Mouse (Mus musculus): Measurements from ENCODE around the gene Zfp760.
"Not testable (repeated sequence)": the region's sequence is repeated elsewhere in the genome, so short reads cannot be mapped to it uniquely, and the experiment has no call there.

Zfp760 gene

GRCm38 (mm10) chr17:21707343-21707996, at the start of gene Zfp760:
Zfp760 (plus strand) TSS chr17:21707741.
- in situ Hi-C loops (cut with MboI; ENCODE audit: low pct_unique_long_range_greater_than_20kb in 1 of 2, low sequenced_read_pairs in 2 of 2, unreplicated experiment in 1 of 2), result no loop called here

- in situ Hi-C loops (cut with MboI; ENCODE audit: low pct_unique_long_range_greater_than_20kb in 1 of 2, low sequenced_read_pairs in 2 of 2, unreplicated experiment in 1 of 2), result not testable (repeated sequence)
Observed at GRCm38 (mm10) chr17:21678826-21679225, 28.7 kb upstream of the Zfp760 start.

GRCm38 (mm10) chr17:21679273-21680018, 28.1 kb upstream of the Zfp760 start:
- in situ Hi-C loops (cut with MboI; ENCODE audit: low pct_unique_long_range_greater_than_20kb in 1 of 2, low sequenced_read_pairs in 2 of 2, unreplicated experiment in 1 of 2), result no loop called here

- in situ Hi-C loops (cut with MboI; ENCODE audit: low pct_unique_long_range_greater_than_20kb in 1 of 2, low sequenced_read_pairs in 2 of 2, unreplicated experiment in 1 of 2), result not testable (repeated sequence)
Observed at GRCm38 (mm10) chr17:21680019-21680376, 27.5 kb upstream of the Zfp760 start.

GRCm38 (mm10) chr17:21691560-21691959, 16.0 kb upstream of the Zfp760 start, which contains the start of gene Gm10226:
Gm10226 (plus strand) TSS chr17:21691860.
- in situ Hi-C loops (cut with MboI; ENCODE audit: low pct_unique_long_range_greater_than_20kb in 1 of 2, low sequenced_read_pairs in 2 of 2, unreplicated experiment in 1 of 2), result no loop called here

- in situ Hi-C loops (cut with MboI; ENCODE audit: low pct_unique_long_range_greater_than_20kb in 1 of 2, low sequenced_read_pairs in 2 of 2, unreplicated experiment in 1 of 2), result no loop called here
Observed at GRCm38 (mm10) chr17:21693342-21693741, 14.2 kb upstream of the Zfp760 start.

GRCm38 (mm10) chr17:21696073-21696472, 11.5 kb upstream of the Zfp760 start:
- in situ Hi-C loops (cut with MboI; ENCODE audit: low pct_unique_long_range_greater_than_20kb in 1 of 2, low sequenced_read_pairs in 2 of 2, unreplicated experiment in 1 of 2), result no loop called here

- in situ Hi-C loops (cut with MboI; ENCODE audit: low pct_unique_long_range_greater_than_20kb in 1 of 2, low sequenced_read_pairs in 2 of 2, unreplicated experiment in 1 of 2), result no loop called here
Observed at GRCm38 (mm10) chr17:21702281-21703240, 5.0 kb upstream of the Zfp760 start.

- in situ Hi-C loops (cut with MboI; ENCODE audit: low pct_unique_long_range_greater_than_20kb in 1 of 2, low sequenced_read_pairs in 2 of 2, unreplicated experiment in 1 of 2), result no loop called here
Observed at GRCm38 (mm10) chr17:21703414-21703813, 4.1 kb upstream of the Zfp760 start.

- in situ Hi-C loops (cut with MboI; ENCODE audit: low pct_unique_long_range_greater_than_20kb in 1 of 2, low sequenced_read_pairs in 2 of 2, unreplicated experiment in 1 of 2), result no loop called here
Observed at GRCm38 (mm10) chr17:21708401-21708800, 860 bp downstream of the Zfp760 start.

GRCm38 (mm10) chr17:21730495-21730894, 23.0 kb downstream of the Zfp760 start, which contains the start of gene Zfp229:
Zfp229 (plus strand) TSS chr17:21730795.
- in situ Hi-C loops (cut with MboI; ENCODE audit: low pct_unique_long_range_greater_than_20kb in 1 of 2, low sequenced_read_pairs in 2 of 2, unreplicated experiment in 1 of 2), result loop anchor here in 1 of 2 experiments (25.0 kb wide), 1 partner anchor 768 kb away; no protein-coding TSS in a partner anchor

GRCm38 (mm10) chr17:21733049-21733448, 25.5 kb downstream of the Zfp760 start:
- in situ Hi-C loops (cut with MboI; ENCODE audit: low pct_unique_long_range_greater_than_20kb in 1 of 2, low sequenced_read_pairs in 2 of 2, unreplicated experiment in 1 of 2), result loop anchor here in 1 of 2 experiments (25.0 kb wide), 1 partner anchor 771 kb away; no protein-coding TSS in a partner anchor

- in situ Hi-C loops (cut with MboI; ENCODE audit: low pct_unique_long_range_greater_than_20kb in 1 of 2, low sequenced_read_pairs in 2 of 2, unreplicated experiment in 1 of 2), result loop anchor here in 1 of 2 experiments (25.0 kb wide), 1 partner anchor 771 kb away; no protein-coding TSS in a partner anchor
Observed at GRCm38 (mm10) chr17:21733529-21734031, 26.0 kb downstream of the Zfp760 start.

GRCm38 (mm10) chr17:21752791-21753190, 45.2 kb downstream of the Zfp760 start:
- in situ Hi-C loops (cut with MboI; ENCODE audit: low pct_unique_long_range_greater_than_20kb in 1 of 2, low sequenced_read_pairs in 2 of 2, unreplicated experiment in 1 of 2), result no loop called here

- in situ Hi-C loops (cut with MboI; ENCODE audit: low pct_unique_long_range_greater_than_20kb in 1 of 2, low sequenced_read_pairs in 2 of 2, unreplicated experiment in 1 of 2), result no loop called here
Observed at GRCm38 (mm10) chr17:21753342-21754208, 46.0 kb downstream of the Zfp760 start.

- in situ Hi-C loops (cut with MboI; ENCODE audit: low pct_unique_long_range_greater_than_20kb in 1 of 2, low sequenced_read_pairs in 2 of 2, unreplicated experiment in 1 of 2), result no loop called here
Observed at GRCm38 (mm10) chr17:21770336-21770735, 62.8 kb downstream of the Zfp760 start.

All from mouse embryonic stem cell (cell line).